ENCODE assay signal across 15 mouse cellular contexts in the genomic region with DNA sequence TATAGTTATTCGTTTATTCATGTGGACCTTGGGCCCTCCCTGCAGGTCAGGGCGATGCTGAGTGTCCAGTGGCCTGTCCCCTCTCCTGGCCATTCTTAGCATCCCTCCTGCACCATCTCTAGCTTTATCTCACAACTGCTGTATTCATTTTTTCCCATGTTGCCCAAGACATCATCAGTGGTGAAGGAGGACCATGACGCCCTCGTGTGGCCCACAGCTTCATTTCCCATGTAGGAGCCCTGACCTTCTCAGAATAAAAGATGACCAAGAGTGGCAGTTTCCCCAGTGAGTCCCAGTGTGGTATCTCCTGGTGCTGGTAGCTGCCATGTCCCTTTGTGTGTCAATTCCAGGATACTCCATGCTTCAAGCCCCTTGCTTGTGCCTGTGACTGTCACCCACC. TPM values are rescaled to one million over a fixed set of nuclear protein-coding genes. Genes with fewer than 3 reads are reported as not detected.
A peak's percentile ranks its signal among the peaks of the same experiment; 100 is the strongest.
DNase-seq lines count a peak whose midpoint lies in the region; ATAC-seq and TF ChIP-seq lines count a peak whose summit lies in the region.
"Had no signal": no experiment of that assay in that cellular context is flagged by ENCODE, and none has a peak within 500 bp of the region (broad histone marks: within the 10 kb centered on the region; RNA-seq: fewer than 3 reads in every experiment).

No protein-coding gene starts in this region.

- WGBS in embryonic facial prominence, embryonic 14.5 days, result 84% methylated on average over 4 of the region's 4 CpGs
- 88% methylated on average over 4 of the region's 4 CpGs for WGBS in embryonic facial prominence, embryonic 10.5 days
- WGBS in midbrain, postnatal 0 days, result 86% methylated on average over 4 of the region's 4 CpGs
- 90% methylated on average over 4 of the region's 4 CpGs for WGBS in midbrain, embryonic 11.5 days
- 86% methylated on average over 4 of the region's 4 CpGs for WGBS in small intestine, adult 2 months

- DNase-seq in embryonic facial prominence, embryonic 14.5 days (ENCODE audit: low spot score), result no peak
- no peak for DNase-seq in embryonic facial prominence, embryonic 10.5 days (ENCODE audit: low spot score)
- DNase-seq in layer of hippocampus, adult 2 months (ENCODE audit: low spot score in 2 of 2), result no peak
- DNase-seq in layer of hippocampus, adult 9-10 months (ENCODE audit: low spot score), result no peak
- DNase-seq in midbrain, postnatal 0 days (ENCODE audit: low spot score), result no peak
- DNase-seq in midbrain, embryonic 11.5 days (ENCODE audit: low spot score, missing footprints), result no peak
- no peak for DNase-seq in urinary bladder, postnatal 10 days (ENCODE audit: low spot score)
- DNase-seq: B cell, adult 2 months; heart, postnatal 36 days; kidney, adult 11 months; left cerebral cortex, postnatal 4 days had no signal

- H3K9ac ChIP-seq in embryonic facial prominence, embryonic 14.5 days (ENCODE audit: low read depth, low read length), result no peak overlapping the region
- no peak overlapping the region for H3K9ac ChIP-seq in midbrain, postnatal 0 days (replicated peaks; ENCODE audit: low read length, poor library complexity, severe bottlenecking)
- no peak overlapping the region for H3K9ac ChIP-seq in midbrain, embryonic 11.5 days (ENCODE audit: low read length)
- H3K9ac ChIP-seq: embryonic facial prominence, embryonic 12.5 days; forebrain, embryonic 13.5 days had no signal

- ATAC-seq in embryonic facial prominence, embryonic 14.5 days (ENCODE audit: low read depth), result no peak
- no peak for ATAC-seq in midbrain, postnatal 0 days (ENCODE audit: low FRiP score)
- ATAC-seq in midbrain, embryonic 11.5 days (ENCODE audit: low FRiP score), result no peak
- ATAC-seq: forebrain, embryonic 13.5 days had no signal

- H3K4me2 ChIP-seq in embryonic facial prominence, embryonic 14.5 days (ENCODE audit: low read depth, low read length), result no peak overlapping the region
- H3K4me2 ChIP-seq in midbrain, postnatal 0 days (ENCODE audit: low read depth, low read length, poor library complexity, severe bottlenecking), result no peak overlapping the region
- H3K4me2 ChIP-seq in midbrain, embryonic 11.5 days, result no peak overlapping the region
- H3K4me2 ChIP-seq: embryonic facial prominence, embryonic 12.5 days; forebrain, embryonic 13.5 days had no signal

- H3K9me3 ChIP-seq in embryonic facial prominence, embryonic 14.5 days (ENCODE audit: control insufficient read depth, low read length), result no peaks in the 10 kb centered on the region
- H3K9me3 ChIP-seq in embryonic facial prominence, embryonic 10.5 days, result no peaks in the 10 kb centered on the region
- no peaks in the 10 kb centered on the region for H3K9me3 ChIP-seq in midbrain, postnatal 0 days (ENCODE audit: low read length)
- H3K9me3 ChIP-seq in midbrain, embryonic 11.5 days (ENCODE audit: control insufficient read depth, low read length), result no peaks in the 10 kb centered on the region
- H3K9me3 ChIP-seq: embryonic facial prominence, embryonic 12.5 days; forebrain, embryonic 13.5 days had no signal

- TF ChIP-seq CTCF in layer of hippocampus, adult 2 months (conservative IDR thresholded peaks at IDR 0.05), result peak; percentile 41
- TF ChIP-seq CTCF in midbrain, postnatal 0 days (IDR thresholded peaks at IDR 0.05), result peak; percentile 56
- peak; percentile 11; the same call in 1 of the 2 replicates for TF ChIP-seq CTCF in small intestine, adult 2 months (IDR thresholded peaks at IDR 0.05; ENCODE audit: extremely low read depth, insufficient read length, insufficient replicate concordance, low read depth, low read length)

- TF ChIP-seq POLR2A in small intestine, adult 2 months (IDR thresholded peaks at IDR 0.05; ENCODE audit: low read depth, low read length), result no peak

- no peaks in the 10 kb centered on the region for H3K4me1 ChIP-seq in embryonic facial prominence, embryonic 14.5 days (ENCODE audit: control insufficient read depth, insufficient read depth, low read length)
- H3K4me1 ChIP-seq in embryonic facial prominence, embryonic 10.5 days, result peaks cover 14% of the 10 kb centered on the region; the same call in 1 of the 2 replicates
- peaks cover 2% of the 10 kb centered on the region; the same call in 1 of the 2 replicates for H3K4me1 ChIP-seq in midbrain, postnatal 0 days (ENCODE audit: insufficient read depth, low read length)
- H3K4me1 ChIP-seq in midbrain, embryonic 11.5 days (ENCODE audit: control insufficient read depth, insufficient read depth, low read length), result peaks cover 3% of the 10 kb centered on the region
- H3K4me1 ChIP-seq in small intestine, adult 2 months (ENCODE audit: control insufficient read depth, insufficient read depth, insufficient read length, low read length), result no peaks in the 10 kb centered on the region
- H3K4me1 ChIP-seq: embryonic facial prominence, embryonic 12.5 days had no signal

- no peaks in the 10 kb centered on the region for H3K27me3 ChIP-seq in embryonic facial prominence, embryonic 14.5 days (replicated peaks; ENCODE audit: control insufficient read depth, insufficient read depth, low read length)
- H3K27me3 ChIP-seq in embryonic facial prominence, embryonic 10.5 days (replicated peaks; ENCODE audit: low read depth, poor library complexity, severe bottlenecking), result no peaks in the 10 kb centered on the region
- H3K27me3 ChIP-seq in midbrain, postnatal 0 days (ENCODE audit: insufficient read depth, low read length), result no peaks in the 10 kb centered on the region
- H3K27me3 ChIP-seq in midbrain, embryonic 11.5 days (ENCODE audit: control insufficient read depth, insufficient read depth, low read length), result no peaks in the 10 kb centered on the region
- H3K27me3 ChIP-seq in small intestine, adult 2 months (ENCODE audit: control insufficient read depth, insufficient read depth, low read length), result no peaks in the 10 kb centered on the region
- H3K27me3 ChIP-seq: embryonic facial prominence, embryonic 12.5 days; forebrain, embryonic 13.5 days had no signal

- no peak overlapping the region for H3K4me3 ChIP-seq in embryonic facial prominence, embryonic 14.5 days (ENCODE audit: low read depth, low read length)
- H3K4me3 ChIP-seq in embryonic facial prominence, embryonic 10.5 days, result no peak overlapping the region
- no peak overlapping the region for H3K4me3 ChIP-seq in layer of hippocampus, adult 2 months
- H3K4me3 ChIP-seq in midbrain, postnatal 0 days (ENCODE audit: low read depth, low read length), result no peak overlapping the region
- no peak overlapping the region for H3K4me3 ChIP-seq in midbrain, embryonic 11.5 days (ENCODE audit: low read depth, low read length)
- no peak overlapping the region for H3K4me3 ChIP-seq in small intestine, adult 2 months (ENCODE audit: low read depth, low read length)
- H3K4me3 ChIP-seq: embryonic facial prominence, embryonic 12.5 days; forebrain, embryonic 13.5 days had no signal

- peaks cover 69% of the 10 kb centered on the region for H3K36me3 ChIP-seq in embryonic facial prominence, embryonic 14.5 days (ENCODE audit: control insufficient read depth, insufficient read depth, low read length)
- peaks cover 91% of the 10 kb centered on the region for H3K36me3 ChIP-seq in embryonic facial prominence, embryonic 10.5 days (replicated peaks)
- peaks cover 34% of the 10 kb centered on the region for H3K36me3 ChIP-seq in midbrain, postnatal 0 days (ENCODE audit: insufficient read depth, low read length)
- H3K36me3 ChIP-seq in midbrain, embryonic 11.5 days (ENCODE audit: control insufficient read depth, insufficient read depth, low read length), result peaks cover 4% of the 10 kb centered on the region; the same call in 1 of the 2 replicates
- peaks cover 1% of the 10 kb centered on the region; the same call in 1 of the 2 replicates for H3K36me3 ChIP-seq in small intestine, adult 2 months (ENCODE audit: control insufficient read depth, insufficient read depth, low read length)

- H3K27ac ChIP-seq in embryonic facial prominence, embryonic 14.5 days (replicated peaks; ENCODE audit: low read depth, low read length), result peak overlapping the region; percentile 82
- no peak overlapping the region for H3K27ac ChIP-seq in embryonic facial prominence, embryonic 10.5 days (replicated peaks)
- peak overlapping the region; percentile 93; the same call in 1 of the 2 replicates for H3K27ac ChIP-seq in layer of hippocampus, adult 2 months
- H3K27ac ChIP-seq in midbrain, postnatal 0 days (ENCODE audit: low read depth, low read length), result no peak overlapping the region
- no peak overlapping the region for H3K27ac ChIP-seq in midbrain, embryonic 11.5 days (ENCODE audit: low read depth, low read length)
- H3K27ac ChIP-seq in small intestine, adult 2 months (ENCODE audit: insufficient read depth, low read depth, low read length), result no peak overlapping the region
- H3K27ac ChIP-seq: forebrain, embryonic 13.5 days; macrophage had no signal

RNA-seq across cellular contexts. Expression of a gene that starts 13.5 kb away (rescaled TPM):
- polyA plus RNA-seq in embryonic facial prominence, embryonic 14.5 days (2014; fragmentation: Nextera tagmentation; extraction: Ambion mirVana), result 229 and 261 TPM in 2 replicates
- polyA plus RNA-seq in embryonic facial prominence, embryonic 10.5 days (2016; fragmentation: Nextera tagmentation; extraction: Ambion mirVana), result 118 and 120 TPM in 2 replicates
- total RNA-seq in layer of hippocampus, adult 2 months (2021), result 10 to 100 TPM; 47.0 to 56.7 TPM
- total RNA-seq in midbrain, postnatal 0 days (2014; rRNA removed), result 45.0 and 85.3 TPM in 2 replicates
- polyA plus RNA-seq in midbrain, postnatal 0 days (2015; fragmentation: Nextera tagmentation; extraction: Ambion mirVana), result 80.6 and 86.8 TPM in 2 replicates
- polyA plus RNA-seq in midbrain, embryonic 11.5 days (2014; fragmentation: Nextera tagmentation; extraction: Ambion mirVana), result 104 and 110 TPM in 2 replicates
- polyA plus RNA-seq in small intestine, adult 2 months (2012; rRNA removed), result 84.0 and 119 TPM in 2 replicates

Comparison
In these comparisons a context has a peak if more than half of its experiments do, and no peak if none do; other contexts are left out.
1. H3K27ac ChIP-seq: peak in embryonic facial prominence, embryonic 14.5 days (single experiment) and layer of hippocampus, adult 2 months (single experiment); none in embryonic facial prominence, embryonic 10.5 days (single experiment), midbrain, postnatal 0 days (single experiment), midbrain, embryonic 11.5 days (single experiment) and small intestine, adult 2 months (single experiment).
2. Peak in every context shown above with its lines, with median percentiles within 50 percentile points of each other: CTCF ChIP-seq.